Mouse (Mus musculus) ES-E14 (cell line): ENCODE data around the gene Med13l.

Experiments
- CHD2 ChIP-seq: IDR thresholded peaks from 2 replicates; pipeline ENCODE4 v1.6.1; 2014; ENCODE audit warnings: mild to moderate bottlenecking, low read depth, low read length, inconsistent platforms
- ZNF384 ChIP-seq: IDR thresholded peaks from 2 replicates; pipeline ENCODE4 v1.6.1; 2012; ENCODE audit warnings: low read depth, low read length, inconsistent platforms

DNA sequence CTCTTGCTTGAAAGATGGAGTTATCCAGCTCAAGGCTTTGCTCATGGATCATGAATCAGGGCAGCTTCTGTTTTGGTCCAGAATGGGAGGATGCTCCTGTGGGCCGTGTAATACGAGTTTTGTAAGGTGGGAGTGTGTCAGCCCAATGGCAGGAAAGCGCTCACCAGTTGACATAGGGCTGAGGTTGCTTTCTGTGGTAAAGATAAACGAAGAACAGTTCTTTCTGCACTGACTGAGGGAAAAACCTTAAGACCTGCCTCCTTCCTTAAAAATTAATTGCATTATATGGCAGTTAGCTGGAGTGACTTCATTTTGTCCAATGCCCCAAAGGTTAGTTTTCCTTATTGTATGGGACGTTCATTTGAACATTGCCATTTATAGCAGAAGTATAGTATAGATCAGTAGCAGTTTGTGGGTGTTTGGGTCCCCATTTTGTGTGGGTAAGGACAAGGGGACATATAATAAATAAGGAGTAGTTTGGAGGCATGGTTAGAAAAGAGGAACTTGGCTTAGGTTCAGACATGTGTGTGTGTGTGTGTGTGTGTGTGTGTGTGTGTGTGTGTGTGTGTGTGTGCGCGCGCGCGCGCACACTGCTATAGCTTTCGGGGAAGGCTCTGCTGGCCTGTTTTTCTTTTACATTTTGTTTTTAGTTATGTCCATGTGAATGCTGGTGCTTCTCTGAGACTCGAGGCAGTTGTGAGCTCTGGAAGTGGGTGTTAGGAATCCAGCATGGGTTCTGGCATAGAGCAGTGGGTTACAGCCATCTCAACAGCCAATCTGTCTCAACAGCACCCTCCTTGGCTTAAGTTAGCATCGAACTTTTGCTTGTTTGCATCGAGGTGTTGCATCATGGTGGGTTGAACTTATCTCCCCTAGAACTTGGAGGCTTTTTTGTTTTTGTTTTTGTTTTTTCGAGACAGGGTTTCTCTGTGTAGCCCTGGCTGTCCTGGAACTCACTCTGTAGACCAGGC lies 76.2 kb downstream of the Med13l start:
- TF ChIP-seq ZNF384 (no peak), CHD2 (no peak)
